Mouse (Mus musculus) C2C12 (cell line): ENCODE measurements around the gene Hapln2. TPM values are rescaled to one million over a fixed set of nuclear protein-coding genes. Genes with fewer than 3 reads are reported as not detected.
A peak's percentile ranks its signal among the peaks of the same experiment; 100 is the strongest.

Experiments
- H3K27me3 ChIP-seq: one replicate; pipeline ENCODE4 v1.6.1; 2011; ENCODE audit not compliant: control insufficient read depth, insufficient read depth, insufficient read length
- H3K36me3 ChIP-seq: one replicate; pipeline ENCODE4 v1.6.1; 2011; ENCODE audit not compliant: control insufficient read depth, insufficient read depth
- H3K4me3 ChIP-seq: one replicate; pipeline ENCODE4 v1.5.1; 2011; ENCODE audit warnings: mild to moderate bottlenecking, control low read depth; ENCODE audit not compliant: poor library complexity, insufficient read depth, severe bottlenecking
- H3K79me2 ChIP-seq: one replicate; pipeline ENCODE4 v1.6.1; 2011; ENCODE audit not compliant: control insufficient read depth, insufficient read depth
- H3K79me3 ChIP-seq: one replicate; pipeline ENCODE4 v1.6.1; 2011; ENCODE audit warnings: low read depth, control low read depth
- H3ac ChIP-seq: one replicate; pipeline ENCODE3; 2011; ENCODE audit warnings: low read depth; ENCODE audit not compliant: control insufficient read depth, insufficient read length
- FOSL1 ChIP-seq: IDR thresholded peaks from one replicate; pipeline ENCODE4 v1.8.0; 2011; ENCODE audit warnings: mild to moderate bottlenecking, low read length; ENCODE audit not compliant: poor library complexity, insufficient read depth, severe bottlenecking
- MYOD1 ChIP-seq: IDR thresholded peaks from one replicate; pipeline ENCODE4 v1.6.1; 2011; ENCODE audit warnings: low read depth; ENCODE audit not compliant: control insufficient read depth, insufficient read length
- MYOG ChIP-seq: IDR thresholded peaks from one replicate; pipeline ENCODE4 v1.6.1; 2011; ENCODE audit not compliant: control insufficient read depth, insufficient read length; ENCODE audit errors: extremely low read depth
- polyA plus RNA-seq: library from polyadenylated mRNA; unstranded; fragments of >200 nt; fragmentation: generic; extraction: Trizol; gene quantifications from one replicate; pipeline ENCODE4 v1.2.1, GENCODE M21; 2012; ENCODE audit warnings: missing spikeins

Hapln2 gene
- polyA plus RNA-seq, 1 experiment = not detected

DNA sequence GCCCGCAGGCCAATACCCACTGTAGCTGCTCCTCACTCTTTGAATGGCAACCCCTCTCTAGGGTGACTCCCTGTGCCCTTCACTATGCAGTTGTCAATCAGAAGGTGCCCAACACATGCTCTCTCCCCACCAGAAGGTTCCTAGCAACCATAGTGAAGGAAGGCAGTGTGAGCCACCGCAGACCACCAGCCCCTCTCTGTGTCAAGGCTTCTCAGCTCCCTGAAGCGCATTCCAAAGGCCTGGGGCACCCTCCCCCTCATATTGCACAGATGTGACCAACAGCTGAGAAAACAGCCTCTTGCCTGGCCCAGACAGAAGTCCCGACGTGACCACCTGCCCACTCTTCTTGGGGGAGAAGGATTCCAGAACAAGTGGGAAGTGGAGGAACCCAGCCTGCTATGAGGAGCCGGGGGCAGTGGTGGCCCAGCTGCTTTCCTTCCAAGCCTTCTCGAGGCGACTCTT lies 55.1 kb downstream of the Hapln2 start:
- Histone ChIP-seq H3K4me3 (peak overlapping the region; percentile 72), H3K36me3 (peaks cover 42% of the 10 kb centered on the region), H3K27me3 (no peaks in the 10 kb centered on the region), H3ac (peak overlapping the region; percentile 85), H3K79me2 (peaks cover 57% of the 10 kb centered on the region), H3K79me3 (peaks cover 48% of the 10 kb centered on the region)
- TF ChIP-seq MYOG (no peak), FOSL1 (no peak), MYOD1 (peak; percentile 76)

Other genes starting within 250 kb of the Hapln2 start
- gene Ntrk1, start 232.4 kb downstream of the Hapln2 start, polyA plus RNA-seq = not detected
- not detected for gene Insrr, start 230.6 kb downstream of the Hapln2 start, polyA plus RNA-seq
- 1.7 TPM for gene Pear1, start 203.3 kb downstream of the Hapln2 start, polyA plus RNA-seq
- 0.01 TPM for gene Sh2d2a, start 180.8 kb downstream of the Hapln2 start, polyA plus RNA-seq
- gene Prcc, start 142.0 kb downstream of the Hapln2 start, polyA plus RNA-seq = 44.3 TPM
- gene Hdgf, start 121.3 kb downstream of the Hapln2 start, polyA plus RNA-seq = 279 TPM
- 69.7 TPM for gene Mrpl24, start 108.1 kb downstream of the Hapln2 start, polyA plus RNA-seq
- gene Isg20l2, start 97.3 kb downstream of the Hapln2 start, polyA plus RNA-seq = 25.0 TPM
- 7.1 TPM for gene Rrnad1, start 96.9 kb downstream of the Hapln2 start, polyA plus RNA-seq
- gene Crabp2, start 78.9 kb downstream of the Hapln2 start, polyA plus RNA-seq = 14.4 TPM
- gene Nes, start 56.5 kb downstream of the Hapln2 start, polyA plus RNA-seq = 158 TPM
- gene Bcan, start 27.4 kb downstream of the Hapln2 start, polyA plus RNA-seq = 0.15 TPM
- 26.4 TPM for gene Gpatch4, start 15.5 kb upstream of the Hapln2 start, polyA plus RNA-seq
- gene Naxe, start 30.9 kb upstream of the Hapln2 start, polyA plus RNA-seq = 93.6 TPM
- gene Ttc24, start 50.7 kb upstream of the Hapln2 start, polyA plus RNA-seq = not detected
- 23.9 TPM for gene Iqgap3, start 54.4 kb upstream of the Hapln2 start, polyA plus RNA-seq
- gene Mef2d, start 114.8 kb upstream of the Hapln2 start, polyA plus RNA-seq = 35.3 TPM
- not detected for gene Rhbg, start 227.1 kb upstream of the Hapln2 start, polyA plus RNA-seq